Mouse (Mus musculus) hematopoietic stem cell, adult 5-6 weeks (primary cell): ENCODE measurements around the gene Ppox. TPM values are rescaled to one million over a fixed set of nuclear protein-coding genes. Genes with fewer than 3 reads are reported as not detected.

Experiments used
- ATAC-seq, 2 experiments: fragments of 125-278 bp in 1 of 2; replicated peaks in 1 of 2; 2 replicates each; pipeline ENCODE4 v1.8.0; 2016 to 2017; ENCODE audit warnings: inconsistent platforms in 2 of 2, mild to moderate bottlenecking in 2 of 2, moderate number of reproducible peaks in 2 of 2, low read depth in 1 of 2, moderate TSS enrichment in 1 of 2; ENCODE audit not compliant: low FRiP score in 2 of 2, poor library complexity in 2 of 2, severe bottlenecking in 2 of 2, insufficient read depth in 1 of 2, low TSS enrichment in 1 of 2
- total RNA-seq: library from RNA; stranded (forward); fragments of 172-1452, 232-1000 nt; gene quantifications from 2 replicates; pipeline ENCODE4 v1.2.3, GENCODE M21; 2017

Gene Ppox
- total RNA-seq, 1 experiment from 2014 or later, result 9.5 TPM

DNA sequence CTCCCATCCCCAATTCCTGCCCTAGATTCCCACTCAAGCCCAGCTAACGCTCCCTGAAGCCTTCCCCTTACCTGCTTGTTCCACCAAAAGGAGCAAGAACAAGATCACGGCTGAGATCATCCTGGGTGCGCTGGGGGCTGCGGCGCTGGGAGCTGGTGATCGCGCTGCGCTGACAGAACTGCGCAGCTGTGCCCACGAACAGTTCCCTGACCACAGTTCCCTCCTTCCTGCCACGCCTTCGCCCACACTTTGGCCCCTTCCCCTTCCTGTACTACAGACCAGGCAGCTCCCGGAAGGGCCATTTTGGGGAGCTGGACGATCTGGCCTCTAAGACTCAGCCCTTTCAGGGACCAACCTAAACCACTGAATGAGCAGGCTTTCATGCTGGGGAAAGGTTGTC lies 46.9 kb downstream of the Ppox start, which contains the start of gene Fcer1g:
TSS of gene Fcer1g (minus strand) at position 240 of the 400 bp plus-strand sequence.
- ATAC-seq, result peak; percentile 40 to 75

GRCm38 (mm10) chr1:171232800-171233730 lies 47.9 kb downstream of the Ppox start:
- ATAC-seq, result peak in 1 of 2 experiments; percentile 3; a peak in 2 of 4 replicates

DNA sequence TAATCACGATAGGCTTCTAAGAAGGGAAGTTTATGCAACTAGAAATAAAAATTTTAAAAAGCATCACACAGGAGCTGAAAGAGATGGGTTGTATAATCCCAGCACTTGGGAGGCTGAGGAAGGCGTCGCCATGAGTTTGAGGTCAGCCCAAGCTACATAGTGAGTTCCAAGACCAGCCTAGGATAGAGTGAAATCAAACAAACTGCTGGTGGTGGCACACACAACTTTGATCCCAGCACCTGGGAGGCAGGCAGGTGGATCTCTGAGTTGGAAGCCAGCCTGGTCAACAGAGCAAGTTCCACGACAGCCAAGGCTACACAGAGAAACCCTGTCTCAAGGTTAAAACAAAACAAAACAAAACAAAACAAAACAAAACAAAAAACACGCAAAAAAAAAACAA lies 48.6 kb downstream of the Ppox start:
- ATAC-seq, result no peak

DNA sequence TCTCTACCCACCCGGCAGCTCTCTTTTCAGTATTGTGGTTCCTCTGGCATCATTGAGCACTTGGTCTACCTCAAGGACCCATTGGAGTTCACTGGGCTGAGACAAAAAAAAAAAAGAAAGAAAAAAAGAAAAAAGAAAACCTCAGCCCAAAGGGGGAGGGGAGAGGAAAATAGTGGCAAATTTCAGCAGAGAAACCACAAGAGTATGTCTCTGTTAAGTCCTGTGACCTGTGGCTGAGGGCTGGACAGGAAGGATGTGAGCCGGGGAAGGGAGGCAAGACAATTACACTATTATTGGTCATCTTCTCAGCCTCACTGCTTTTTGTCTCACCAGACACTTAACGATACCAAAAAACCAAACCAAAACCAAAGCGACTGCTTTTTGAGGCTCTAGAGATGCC lies 49.1 kb downstream of the Ppox start:
- ATAC-seq, result peak; percentile 47 to 50; a peak in 1 of 4 replicates

DNA sequence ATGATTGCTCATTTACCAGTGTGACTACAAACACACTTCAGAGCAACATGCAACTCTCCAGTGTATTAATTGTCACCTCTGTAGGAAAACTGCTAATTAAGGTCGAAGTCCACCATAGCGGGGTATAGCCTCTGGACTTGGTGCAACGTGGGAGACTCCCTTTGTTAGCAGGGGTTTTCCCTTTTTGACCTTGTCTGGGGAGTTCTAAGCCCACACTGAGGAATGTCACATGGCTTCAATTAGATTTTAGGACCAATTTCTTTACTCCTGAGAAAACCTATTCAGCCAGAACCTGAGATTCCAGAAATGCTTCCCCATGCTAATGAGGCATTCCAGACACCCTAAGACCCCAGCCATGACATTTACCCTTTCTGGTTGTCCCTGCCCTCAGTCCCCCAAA lies 50.8 kb downstream of the Ppox start:
- no peak for ATAC-seq

GRCm38 (mm10) chr1:171229750-171230149 lies 51.2 kb downstream of the Ppox start:
- no peak for ATAC-seq

- ATAC-seq, result no peak
Measured at GRCm38 (mm10) chr1:171227879-171228278, 53.1 kb downstream of the Ppox start.

DNA sequence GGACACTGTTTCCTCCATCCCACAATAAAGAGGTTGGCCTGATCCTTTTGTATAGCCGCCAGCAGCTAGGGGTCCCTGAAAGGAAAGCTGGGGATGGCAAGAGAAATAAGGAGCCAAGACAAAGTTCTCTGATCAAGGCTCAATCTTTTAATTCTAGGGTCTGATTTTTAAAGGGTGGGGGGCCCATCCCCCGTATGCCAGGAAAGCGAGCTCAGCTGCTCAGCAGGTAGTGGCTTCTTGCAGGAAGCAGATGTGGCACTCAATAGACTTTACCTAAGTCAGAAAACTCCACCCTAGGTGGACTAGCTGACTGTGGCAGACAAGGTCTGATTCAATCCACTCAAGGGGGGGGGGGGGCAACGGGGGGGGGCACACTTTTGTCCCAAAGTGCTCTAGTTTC lies 54.2 kb downstream of the Ppox start:
- ATAC-seq, result no peak

Other genes with a start within 250 kb of the Ppox start
- gene Fcgr3, start 216.3 kb downstream of the Ppox start, total RNA-seq, result 30.2 and 49.4 TPM in 2 replicates
- 2.4 and 3.3 TPM in 2 replicates for gene Cfap126, start 167.3 kb downstream of the Ppox start, total RNA-seq
- gene Sdhc, start 130.6 kb downstream of the Ppox start, total RNA-seq, result 52.4 and 87.6 TPM in 2 replicates
- gene Mpz, start 130.5 kb downstream of the Ppox start, total RNA-seq, result not detected in 2 replicates
- gene Pcp4l1, start 84.9 kb downstream of the Ppox start, total RNA-seq, result 42.7 and 46.5 TPM in 2 replicates
- gene Nr1i3, start 67.2 kb downstream of the Ppox start, total RNA-seq, result 0.81 and 1.5 TPM in 2 replicates
- gene Tomm40l, start 58.7 kb downstream of the Ppox start, total RNA-seq, result 17.5 and 25.0 TPM in 2 replicates
- gene Apoa2, start 56.1 kb downstream of the Ppox start, total RNA-seq, result not detected in 2 replicates
- gene Fcer1g, start 46.8 kb downstream of the Ppox start, total RNA-seq, result 44.5 and 76.7 TPM in 2 replicates
- 0.25 TPM in 1 of 2 replicates, not detected in the other for gene Adamts4, start 30.8 kb downstream of the Ppox start, total RNA-seq
- gene Ndufs2, start 29.8 kb downstream of the Ppox start, total RNA-seq, result 260 and 369 TPM in 2 replicates
- 13.7 and 43.0 TPM in 2 replicates for gene B4galt3, start 10.9 kb downstream of the Ppox start, total RNA-seq
- gene Usp21, start 6.8 kb upstream of the Ppox start, total RNA-seq, result 26.5 and 31.8 TPM in 2 replicates
- 56.5 and 92.4 TPM in 2 replicates for gene Ufc1, start 13.8 kb upstream of the Ppox start, total RNA-seq
- 11.0 and 15.8 TPM in 2 replicates for gene Dedd, start 48.0 kb upstream of the Ppox start, total RNA-seq
- 45.7 and 55.1 TPM in 2 replicates for gene Nit1, start 64.5 kb upstream of the Ppox start, total RNA-seq
- 35.8 and 50.2 TPM in 2 replicates for gene Pfdn2, start 64.5 kb upstream of the Ppox start, total RNA-seq
- 3.5 and 5.7 TPM in 2 replicates for gene Klhdc9, start 79.6 kb upstream of the Ppox start, total RNA-seq
- gene Nectin4, start 88.9 kb upstream of the Ppox start, total RNA-seq, result 5.2 and 6.2 TPM in 2 replicates
- 112 and 133 TPM in 2 replicates for gene Arhgap30, start 107.8 kb upstream of the Ppox start, total RNA-seq
- gene Usf1, start 130.1 kb upstream of the Ppox start, total RNA-seq, result 47.0 and 59.5 TPM in 2 replicates
- gene Tstd1, start 137.7 kb upstream of the Ppox start, total RNA-seq, result 4.7 and 8.8 TPM in 2 replicates
- 12.1 and 13.4 TPM in 2 replicates for gene F11r, start 156.3 kb upstream of the Ppox start, total RNA-seq
- 10.0 and 10.3 TPM in 2 replicates for gene Alyref2, start 222.3 kb upstream of the Ppox start, total RNA-seq